Mouse (Mus musculus): Measurements from ENCODE around the gene Ski.

DNA sequence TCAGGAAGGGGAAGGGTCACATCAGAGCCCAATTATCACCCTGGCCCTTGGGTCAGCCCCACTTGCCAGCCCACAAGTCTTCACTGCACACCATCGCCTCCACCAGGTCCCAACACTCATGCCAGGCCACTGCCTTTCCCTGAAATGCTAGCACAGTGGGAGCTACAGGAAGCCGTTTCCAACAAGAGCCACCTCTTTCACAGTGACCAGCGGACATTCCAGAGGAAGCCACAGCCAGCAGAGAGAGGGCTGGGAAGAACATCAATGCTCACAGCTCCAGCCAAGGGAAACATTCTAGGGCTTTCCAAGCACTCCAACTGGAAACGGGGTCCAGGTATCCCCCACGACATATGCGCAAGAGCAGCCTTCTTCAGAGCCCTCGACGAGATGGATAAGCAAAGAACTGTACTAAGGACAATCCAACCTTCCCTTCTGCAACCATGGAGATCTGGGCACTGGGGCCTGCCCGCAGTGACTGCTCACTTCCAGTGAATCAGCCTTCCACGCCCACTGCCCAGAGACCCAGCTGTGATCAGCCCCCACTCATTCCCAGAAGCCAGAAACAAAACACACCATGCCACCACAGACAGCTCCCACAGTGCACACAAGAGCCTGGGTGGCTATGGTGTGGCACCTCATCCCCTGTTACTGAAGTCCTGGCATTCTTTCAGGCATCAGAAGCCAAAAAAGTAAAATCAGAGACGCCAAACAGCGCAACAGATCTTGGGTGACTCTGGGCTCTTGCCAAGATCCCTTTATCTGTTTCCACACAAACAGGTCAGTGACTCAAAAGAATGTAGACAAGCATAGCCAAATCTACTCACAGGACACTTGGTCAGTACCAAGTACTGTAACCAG lies 6.4 kb downstream of the Ski start:
- TF ChIP-seq CTCF (IDR thresholded peaks at IDR 0.05; ENCODE audit: insufficient read depth, low read length): no peak
- TF ChIP-seq POLR2A (IDR thresholded peaks at IDR 0.05; ENCODE audit: borderline replicate concordance, extremely low read depth, low read depth, low read length): no peak

Data from lung, adult 2 months (tissue).